Mouse (Mus musculus): ENCODE data around the gene Sycp2. TPM values are rescaled to one million over a fixed set of nuclear protein-coding genes. Genes with fewer than 3 reads are reported as not detected.

Sycp2 gene
- total RNA-seq, 2 experiments from 2014 or later: 0.55 TPM

DNA sequence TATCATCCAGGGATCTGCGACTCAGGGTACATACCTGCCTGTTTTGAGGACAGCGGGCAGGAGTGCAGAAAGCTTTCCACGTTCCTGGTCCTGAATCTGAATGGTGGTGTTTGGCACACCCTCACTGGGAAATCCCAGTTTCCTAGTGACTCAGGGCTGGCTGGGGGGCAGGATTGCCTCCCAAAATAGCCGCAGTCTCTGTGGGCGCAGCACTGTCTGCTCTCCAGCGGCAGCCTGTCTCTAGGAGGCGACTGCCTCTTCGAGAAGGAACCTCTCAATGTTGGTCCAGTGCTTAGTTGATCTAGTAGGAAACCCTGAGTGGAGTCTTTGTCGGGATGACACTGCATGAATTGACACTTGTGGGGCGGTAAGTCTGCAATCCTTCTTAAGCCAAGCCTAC, 86.2 kb downstream of the Sycp2 start:
- peak; percentile 61 to 65 for DNase-seq (ENCODE audit: low spot score in 2 of 2)
- intact Hi-C loops (cut with DNase I): no loop called here

DNA sequence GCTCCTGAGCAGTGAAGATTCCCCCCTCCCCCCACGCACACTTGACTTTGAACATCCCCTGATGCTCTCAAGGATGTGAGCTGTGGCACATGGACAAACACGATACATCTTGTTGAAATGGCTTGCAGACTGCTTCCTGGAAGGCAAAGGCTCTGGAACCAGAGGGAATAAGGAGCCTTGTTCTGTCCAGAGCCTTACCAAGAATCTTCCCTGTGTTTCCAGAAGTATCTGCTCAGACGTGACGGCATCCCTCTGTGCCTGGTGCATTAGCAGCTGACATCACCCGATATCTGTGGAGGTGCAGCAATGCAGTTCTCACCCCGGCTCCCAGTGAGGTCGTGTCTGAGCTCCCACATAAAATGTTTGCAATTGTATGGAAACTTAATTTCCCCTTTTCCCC, 87.7 kb downstream of the Sycp2 start:
- DNase-seq (ENCODE audit: low spot score in 2 of 2): no peak
- intact Hi-C loops (cut with DNase I): no loop called here

DNA sequence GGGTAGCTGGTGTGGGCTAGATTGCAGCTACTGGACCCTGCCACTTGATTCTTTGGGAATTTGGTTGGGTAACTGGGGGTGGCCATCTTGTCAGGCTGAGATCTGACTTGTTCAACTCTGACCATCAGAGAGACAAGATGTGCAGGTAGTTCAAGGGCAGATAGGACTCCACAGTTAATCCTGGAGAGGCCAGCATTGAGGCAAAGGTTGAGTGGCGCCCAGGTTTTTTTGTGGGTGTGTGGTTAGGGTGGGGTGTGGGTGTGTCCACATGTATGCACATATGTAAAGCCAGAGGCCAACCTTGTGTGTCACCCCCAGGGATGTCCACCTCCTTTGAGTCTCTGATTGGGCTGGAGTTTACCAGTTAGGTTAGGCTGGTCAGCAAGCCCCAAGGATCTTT, 91.2 kb downstream of the Sycp2 start:
- intact Hi-C loops (cut with DNase I): no loop called here
- DNase-seq (ENCODE audit: low spot score in 2 of 2): no peak

DNA sequence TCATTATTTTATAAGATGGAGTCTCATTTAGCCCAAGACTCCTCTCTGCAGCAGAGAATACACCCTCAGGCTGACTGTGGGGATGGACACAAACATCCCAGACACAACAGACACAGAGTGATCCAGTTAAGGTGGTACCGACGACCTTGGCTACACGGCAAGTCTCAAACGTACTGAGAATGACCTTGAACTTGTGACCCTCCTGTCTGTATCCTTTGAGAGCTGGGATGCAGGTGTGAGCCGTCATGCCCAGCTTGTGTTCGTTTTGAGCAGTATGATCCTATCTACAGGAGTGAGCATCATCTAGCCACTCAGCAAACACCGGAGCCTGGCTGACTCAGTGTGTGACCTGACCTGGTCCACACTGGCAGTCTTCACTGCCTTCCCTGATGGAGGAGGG, 93.9 kb downstream of the Sycp2 start:
- DNase-seq (ENCODE audit: low spot score in 2 of 2): no peak
- intact Hi-C loops (cut with DNase I): no loop called here

DNA sequence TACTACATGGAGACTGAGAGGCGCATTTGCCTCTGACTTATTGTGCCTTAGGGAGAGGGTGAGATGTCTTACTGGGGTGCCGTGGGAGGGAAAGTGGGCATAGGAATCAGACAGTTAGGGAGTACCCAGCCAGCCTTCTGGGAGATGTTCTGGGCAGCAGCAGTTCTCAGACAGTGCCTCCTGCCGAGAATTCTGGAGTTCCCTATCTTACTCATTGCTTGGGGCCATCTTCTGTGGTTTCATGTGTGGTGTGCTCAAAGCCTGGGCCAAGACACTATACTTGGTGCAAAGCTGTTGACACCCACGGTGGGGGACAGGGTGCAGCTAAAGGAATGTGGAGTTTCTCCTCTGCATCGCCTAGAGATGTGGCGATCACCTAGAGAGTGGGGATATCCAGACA, 102.8 kb downstream of the Sycp2 start:
- no peak for DNase-seq (ENCODE audit: low spot score in 2 of 2)
- intact Hi-C loops (cut with DNase I): no loop called here

DNA sequence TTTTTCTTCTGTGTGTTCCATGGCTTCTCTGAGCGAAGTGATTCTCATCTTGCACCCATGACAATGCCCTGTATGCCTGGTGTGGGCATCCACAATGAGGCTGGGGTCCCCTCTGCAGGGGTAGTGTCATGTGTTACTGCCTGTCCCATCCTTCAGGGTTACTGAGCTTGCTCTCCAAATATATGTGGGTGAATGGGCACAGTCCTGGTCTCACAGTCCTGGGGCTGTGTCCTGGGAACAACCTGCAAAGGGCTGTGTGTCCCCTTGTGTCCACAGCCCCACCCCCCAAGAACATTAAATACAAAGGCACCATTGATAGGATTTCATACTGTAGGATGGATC, 103.3 kb downstream of the Sycp2 start:
- intact Hi-C loops (cut with DNase I): no loop called here
- no peak for DNase-seq (ENCODE audit: low spot score in 2 of 2)

DNA sequence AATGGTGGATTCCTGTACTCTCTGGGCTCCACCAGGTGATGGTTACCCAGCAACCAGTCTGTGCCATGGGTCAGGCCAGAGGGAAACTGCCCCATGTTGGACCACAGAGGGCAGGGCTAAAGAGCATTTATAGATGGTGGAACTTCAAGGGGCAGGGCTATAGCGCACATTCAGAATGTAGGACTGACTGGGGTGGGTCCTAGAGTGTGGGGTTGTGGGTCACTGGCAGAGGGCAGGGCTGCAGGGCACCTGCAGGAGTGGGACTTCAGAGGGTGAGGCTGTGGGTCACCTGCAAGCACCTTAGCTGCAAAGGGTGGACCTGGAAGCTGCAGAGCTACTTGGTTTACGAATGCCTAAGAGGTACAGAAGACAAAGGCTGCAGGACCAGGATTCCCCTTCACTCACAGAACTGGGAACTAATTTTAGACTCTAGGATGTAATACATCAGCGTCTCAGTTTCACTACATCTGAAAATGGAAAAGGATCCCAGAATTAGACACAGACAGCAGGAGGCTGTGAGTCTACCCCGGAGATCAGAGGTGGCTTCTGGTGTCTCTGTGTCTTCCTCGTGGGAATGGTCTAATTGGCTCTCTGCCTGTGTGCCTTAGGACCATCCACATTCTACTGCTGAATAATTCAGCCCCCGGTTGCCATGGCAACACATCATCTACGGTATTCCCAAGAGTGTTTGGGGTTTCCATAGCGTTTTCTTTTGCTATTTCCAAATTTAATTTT, 103.9 kb downstream of the Sycp2 start:
- intact Hi-C loops (cut with DNase I): no loop called here
- DNase-seq (ENCODE audit: low spot score in 2 of 2): peak; percentile 84 to 90

Other genes with a start within 250 kb of the Sycp2 start
- 10 to 100 TPM in 1 of 2 experiments, 1 to 10 TPM in 1; 9.9 to 10.3 TPM for gene Ppp1r3d, start 6.8 kb upstream of the Sycp2 start, total RNA-seq (2021)
- 10 to 100 TPM; 43.6 to 47.4 TPM for gene Fam217b, start 6.8 kb upstream of the Sycp2 start, total RNA-seq (2021)
- gene Cdh26, start 22.8 kb upstream of the Sycp2 start, total RNA-seq (2021): under 1 TPM; 0.21 to 0.31 TPM

Measured in left cerebral cortex, postnatal 14 days (tissue).